Mouse (Mus musculus): Measurements from ENCODE around the gene Gars. TPM values are rescaled to one million over a fixed set of nuclear protein-coding genes. Genes with fewer than 3 reads are reported as not detected.

Gars gene
- total RNA-seq, 1 experiment from 2014 or later, result 119 TPM

DNA sequence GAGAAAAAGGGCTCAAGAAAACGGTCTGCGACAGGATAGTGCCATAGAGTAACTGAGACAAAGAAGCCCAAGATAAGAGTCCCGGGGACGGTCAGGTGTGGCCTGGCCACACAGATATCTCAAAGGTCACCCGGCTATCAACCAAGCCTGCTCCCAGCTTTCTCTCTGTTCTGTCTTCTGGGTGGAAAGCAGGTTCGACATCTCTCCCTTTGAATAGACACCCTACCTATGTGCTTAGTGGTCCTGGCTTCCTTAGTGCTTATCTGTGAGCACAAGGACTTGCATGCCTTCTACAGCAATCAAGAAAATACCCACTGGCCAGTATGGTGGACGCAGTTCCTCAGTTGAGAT lies 26.6 kb downstream of the Gars start:
- ATAC-seq (replicated peaks in 1 of 2; ENCODE audit: insufficient read depth in 1 of 2, low FRiP score in 2 of 2, low TSS enrichment in 1 of 2, low read depth in 1 of 2, poor library complexity in 2 of 2, severe bottlenecking in 2 of 2), result no peak

DNA sequence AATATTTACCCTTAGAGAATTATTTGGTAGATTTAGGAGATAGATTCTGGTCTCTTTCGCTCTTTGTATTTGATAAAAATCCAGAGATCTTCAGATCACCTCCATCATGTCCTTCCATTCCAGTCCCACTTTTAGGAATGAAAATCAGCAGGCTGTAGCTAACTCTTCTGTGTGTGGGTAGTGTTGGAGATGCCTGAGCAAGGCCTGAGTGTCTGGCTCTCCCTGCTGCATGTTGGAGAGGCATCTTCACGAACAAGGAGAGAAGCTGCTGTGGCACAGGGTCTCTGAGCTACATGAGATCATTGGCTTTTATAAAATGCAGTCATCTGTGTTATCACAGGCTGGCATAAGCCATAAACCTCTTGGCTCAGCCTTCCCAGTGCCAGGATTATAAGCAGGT lies 28.1 kb downstream of the Gars start:
- ATAC-seq (replicated peaks in 1 of 2; ENCODE audit: insufficient read depth in 1 of 2, low FRiP score in 2 of 2, low TSS enrichment in 1 of 2, low read depth in 1 of 2, poor library complexity in 2 of 2, severe bottlenecking in 2 of 2), result no peak

DNA sequence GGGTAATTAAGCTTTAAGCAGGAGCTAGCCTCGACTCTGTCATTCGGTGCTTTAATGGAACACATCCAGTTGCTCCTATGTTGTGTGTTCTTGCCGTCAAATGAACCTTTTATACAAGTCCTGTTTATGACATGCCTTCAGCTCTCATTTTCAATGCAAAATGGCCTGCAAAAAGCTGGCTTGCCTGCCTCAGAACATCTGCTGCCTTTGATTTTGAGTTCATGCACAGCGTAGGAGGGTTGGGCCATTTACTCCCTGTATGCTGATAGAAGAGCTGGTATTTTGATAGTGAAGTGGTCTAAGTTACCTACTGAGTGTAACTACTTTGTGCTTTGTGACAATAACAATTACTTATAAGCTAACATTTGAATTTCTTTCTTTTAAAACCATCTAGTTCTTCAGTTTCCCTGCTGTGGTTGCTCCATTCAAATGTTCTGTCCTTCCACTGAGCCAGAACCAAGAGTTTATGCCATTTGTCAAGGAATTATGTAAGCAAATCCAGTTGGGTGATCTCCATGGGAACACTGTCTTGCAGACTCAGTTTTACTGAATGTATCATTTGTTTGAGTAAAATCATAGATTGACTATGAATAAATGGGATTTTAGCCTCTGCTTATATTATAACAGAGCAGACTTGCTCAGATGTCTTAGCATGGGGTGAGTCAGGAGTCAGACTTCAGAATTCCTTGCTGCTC lies 38.9 kb downstream of the Gars start:
- ATAC-seq (replicated peaks in 1 of 2; ENCODE audit: insufficient read depth in 1 of 2, low FRiP score in 2 of 2, low TSS enrichment in 1 of 2, low read depth in 1 of 2, poor library complexity in 2 of 2, severe bottlenecking in 2 of 2), result no peak

DNA sequence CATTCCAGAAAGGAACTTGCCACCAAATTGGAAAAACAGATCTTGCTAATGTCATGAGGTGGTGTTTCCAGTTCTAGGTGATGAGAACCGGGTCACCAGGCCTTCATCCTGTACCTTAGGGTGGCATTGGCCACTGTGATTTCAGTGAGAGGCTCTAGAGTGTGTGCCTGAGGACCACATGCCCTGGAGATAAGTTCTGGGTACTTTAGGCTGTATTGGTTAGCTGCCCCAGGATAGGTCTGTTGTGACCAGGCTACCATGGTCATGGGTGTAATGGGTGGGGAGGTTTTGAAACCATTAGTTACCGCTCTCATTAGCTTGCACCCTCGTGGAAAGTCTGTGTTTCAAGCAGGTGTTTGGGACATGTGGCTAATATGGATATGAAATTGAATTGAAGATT lies 43.6 kb downstream of the Gars start:
- no peak for ATAC-seq (replicated peaks in 1 of 2; ENCODE audit: insufficient read depth in 1 of 2, low FRiP score in 2 of 2, low TSS enrichment in 1 of 2, low read depth in 1 of 2, poor library complexity in 2 of 2, severe bottlenecking in 2 of 2)

DNA sequence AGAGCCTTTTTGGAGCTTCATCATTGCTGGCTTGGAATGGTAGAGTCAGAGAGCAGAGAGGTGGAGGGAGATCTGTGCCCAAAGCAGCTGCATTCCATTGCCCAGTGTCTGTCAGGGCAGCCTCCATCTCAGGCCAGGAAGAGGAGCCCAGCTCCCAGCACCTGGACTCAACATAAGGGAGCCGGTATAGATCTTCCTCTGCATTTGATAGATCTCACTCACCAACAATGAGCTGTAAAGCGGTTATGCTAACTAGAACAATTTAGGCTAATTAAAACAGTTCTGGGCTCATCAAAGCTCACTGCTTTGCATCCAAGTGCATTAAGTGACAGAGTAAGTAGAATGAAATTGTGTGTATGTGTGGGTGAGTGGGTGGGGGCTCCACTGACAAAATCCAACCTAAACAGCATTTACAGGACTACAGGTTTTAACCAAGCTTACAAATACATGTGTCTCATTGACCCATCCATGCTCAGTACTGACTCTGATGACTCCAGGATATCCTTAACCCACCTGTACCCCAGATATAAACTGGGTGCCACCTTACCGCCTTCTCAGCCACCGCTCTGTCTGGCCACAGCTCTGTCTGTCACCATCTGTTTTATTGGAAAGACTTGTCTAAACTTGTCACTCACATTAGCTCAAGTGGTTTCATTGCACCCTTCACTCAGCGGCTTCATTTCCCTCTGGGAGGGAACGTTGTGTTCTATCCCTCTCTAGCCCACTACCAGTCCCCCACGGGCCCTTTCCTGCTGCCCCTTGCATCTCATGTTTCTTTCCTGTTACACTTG lies 44.6 kb downstream of the Gars start:
- ATAC-seq (replicated peaks in 1 of 2; ENCODE audit: insufficient read depth in 1 of 2, low FRiP score in 2 of 2, low TSS enrichment in 1 of 2, low read depth in 1 of 2, poor library complexity in 2 of 2, severe bottlenecking in 2 of 2), result no peak

DNA sequence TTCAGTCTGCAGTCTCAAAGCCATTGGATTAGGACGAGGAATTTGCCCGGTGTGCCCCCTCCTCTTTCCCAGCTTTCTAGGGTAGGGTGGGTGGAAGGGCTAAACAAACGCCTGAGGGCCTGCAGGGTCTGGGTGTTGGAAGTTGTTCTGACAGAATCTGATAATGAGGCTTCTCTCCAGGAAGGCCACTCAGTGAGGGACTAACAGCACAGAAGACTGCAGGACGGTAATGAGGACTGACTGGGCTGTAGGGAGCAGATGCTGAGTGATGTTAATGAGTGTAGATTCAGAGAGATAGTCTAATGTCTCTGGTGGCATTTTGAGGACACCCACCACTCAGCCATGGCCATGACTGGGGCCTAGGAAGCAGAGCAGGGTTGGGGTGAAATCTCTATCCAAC lies 49.5 kb downstream of the Gars start:
- no peak for ATAC-seq (replicated peaks in 1 of 2; ENCODE audit: insufficient read depth in 1 of 2, low FRiP score in 2 of 2, low TSS enrichment in 1 of 2, low read depth in 1 of 2, poor library complexity in 2 of 2, severe bottlenecking in 2 of 2)

DNA sequence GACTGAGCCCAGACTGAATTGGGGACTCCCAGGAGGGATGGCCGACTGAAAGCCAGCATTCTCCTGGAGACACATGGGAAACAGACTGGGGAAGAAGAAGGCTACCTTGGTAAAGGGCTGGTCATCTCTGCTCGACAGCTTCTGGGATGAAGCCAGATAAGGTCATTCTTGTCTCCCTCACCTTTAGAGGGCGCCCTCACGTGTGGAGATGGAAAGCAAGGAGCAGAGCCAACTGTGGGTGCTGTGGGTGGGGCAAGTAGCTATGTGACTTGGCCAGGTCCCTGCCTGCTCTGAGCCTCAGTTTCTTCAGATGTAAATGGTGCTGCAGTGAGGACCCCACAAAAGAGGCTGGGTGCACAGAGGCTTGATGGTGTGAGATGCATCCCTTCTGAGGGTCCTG lies 52.8 kb downstream of the Gars start:
- no peak for ATAC-seq (replicated peaks in 1 of 2; ENCODE audit: insufficient read depth in 1 of 2, low FRiP score in 2 of 2, low TSS enrichment in 1 of 2, low read depth in 1 of 2, poor library complexity in 2 of 2, severe bottlenecking in 2 of 2)

DNA sequence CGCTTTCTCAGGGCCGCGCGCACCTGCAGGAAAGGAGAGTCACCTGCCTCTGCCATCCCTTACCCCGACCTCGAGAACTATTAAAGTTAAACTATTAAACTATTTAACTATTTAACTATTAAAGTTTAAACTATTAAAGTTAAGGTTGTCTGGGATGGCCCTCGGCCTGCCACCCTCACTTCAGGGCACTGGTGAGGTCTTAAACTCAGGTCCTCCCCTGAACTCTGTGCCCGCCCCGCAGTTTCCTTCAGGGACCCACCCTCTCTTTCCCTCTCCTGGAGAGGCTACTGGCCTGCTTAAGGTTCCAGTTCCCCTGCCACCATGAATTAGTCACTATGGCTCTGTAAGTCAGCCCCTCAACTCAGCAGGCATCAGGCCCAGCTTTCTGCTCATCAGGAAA lies 53.6 kb downstream of the Gars start:
- ATAC-seq (replicated peaks in 1 of 2; ENCODE audit: insufficient read depth in 1 of 2, low FRiP score in 2 of 2, low TSS enrichment in 1 of 2, low read depth in 1 of 2, poor library complexity in 2 of 2, severe bottlenecking in 2 of 2), result no peak

DNA sequence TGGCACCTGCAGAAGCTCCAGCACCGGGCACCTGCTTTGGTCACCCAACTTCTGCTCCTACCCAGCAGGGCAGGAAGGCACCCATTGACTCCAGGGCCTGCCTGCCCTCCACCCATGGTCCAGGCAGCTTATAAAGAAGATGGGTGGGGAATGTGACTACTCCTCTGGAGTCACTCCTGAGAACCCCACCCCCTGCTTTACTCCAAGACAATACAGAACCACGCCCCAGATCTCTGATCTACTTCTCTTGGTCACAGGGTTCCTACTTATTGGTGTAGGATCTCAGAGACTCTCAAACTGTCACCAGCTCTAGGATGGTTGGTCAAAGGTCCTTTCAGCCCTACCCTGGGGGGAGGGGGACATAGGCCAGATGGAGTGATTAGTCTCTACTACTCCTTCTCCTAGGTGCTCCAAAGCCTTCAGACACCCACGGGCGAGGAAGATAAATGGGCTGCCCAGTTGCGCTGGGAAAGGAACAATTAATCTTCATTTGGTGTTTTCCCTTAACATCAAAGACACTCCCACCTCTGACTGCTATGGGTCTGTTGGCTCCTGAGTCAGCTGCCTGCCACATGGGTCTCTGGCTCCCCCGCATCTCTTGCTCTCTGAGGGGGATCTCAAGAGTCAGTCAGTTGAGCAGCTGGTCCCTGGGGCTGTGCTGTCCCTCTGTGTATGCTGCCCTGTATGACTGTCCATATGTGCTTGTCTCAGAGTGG lies 55.8 kb downstream of the Gars start:
- no peak for ATAC-seq (replicated peaks in 1 of 2; ENCODE audit: insufficient read depth in 1 of 2, low FRiP score in 2 of 2, low TSS enrichment in 1 of 2, low read depth in 1 of 2, poor library complexity in 2 of 2, severe bottlenecking in 2 of 2)

DNA sequence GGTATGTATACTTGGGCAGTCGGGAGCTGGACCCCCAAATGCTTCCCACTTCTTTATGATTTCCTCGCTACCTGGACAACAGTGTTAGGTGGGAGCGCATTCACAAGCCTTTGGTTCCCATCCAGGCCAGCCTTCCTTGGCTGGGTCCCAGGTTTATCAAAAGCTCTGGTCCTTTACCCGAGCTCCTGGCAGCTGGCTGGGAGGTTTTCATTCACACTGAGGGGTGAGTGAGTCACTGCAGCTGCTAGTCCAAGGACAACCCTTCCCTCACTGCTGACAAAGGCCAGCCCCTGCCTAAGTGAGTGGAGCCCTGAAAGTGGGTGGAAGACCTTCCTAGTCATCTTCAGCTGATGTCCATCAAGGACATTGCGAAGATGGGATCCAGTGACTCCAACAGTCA lies 60.2 kb downstream of the Gars start:
- ATAC-seq (replicated peaks in 1 of 2; ENCODE audit: insufficient read depth in 1 of 2, low FRiP score in 2 of 2, low TSS enrichment in 1 of 2, low read depth in 1 of 2, poor library complexity in 2 of 2, severe bottlenecking in 2 of 2), result no peak

DNA sequence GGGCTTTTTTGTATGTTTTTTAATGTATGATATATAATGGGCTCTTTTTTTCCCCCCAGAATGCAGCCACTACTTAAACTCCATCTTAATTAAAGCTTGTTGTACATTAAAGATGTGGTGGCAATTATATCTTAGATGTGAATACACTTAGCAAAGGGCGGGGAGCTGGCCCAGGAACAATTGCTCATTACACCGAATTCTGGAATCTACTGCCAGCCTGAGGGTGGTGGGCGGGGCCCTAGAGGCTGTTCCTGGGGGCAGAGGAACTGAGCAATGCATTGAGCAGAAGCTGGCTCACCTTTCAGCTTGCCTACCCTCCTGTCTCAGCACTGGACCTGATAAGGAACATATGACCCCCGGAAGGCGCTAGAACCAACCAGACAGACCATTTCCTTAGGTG lies 60.8 kb downstream of the Gars start:
- ATAC-seq (replicated peaks in 1 of 2; ENCODE audit: insufficient read depth in 1 of 2, low FRiP score in 2 of 2, low TSS enrichment in 1 of 2, low read depth in 1 of 2, poor library complexity in 2 of 2, severe bottlenecking in 2 of 2), result no peak

DNA sequence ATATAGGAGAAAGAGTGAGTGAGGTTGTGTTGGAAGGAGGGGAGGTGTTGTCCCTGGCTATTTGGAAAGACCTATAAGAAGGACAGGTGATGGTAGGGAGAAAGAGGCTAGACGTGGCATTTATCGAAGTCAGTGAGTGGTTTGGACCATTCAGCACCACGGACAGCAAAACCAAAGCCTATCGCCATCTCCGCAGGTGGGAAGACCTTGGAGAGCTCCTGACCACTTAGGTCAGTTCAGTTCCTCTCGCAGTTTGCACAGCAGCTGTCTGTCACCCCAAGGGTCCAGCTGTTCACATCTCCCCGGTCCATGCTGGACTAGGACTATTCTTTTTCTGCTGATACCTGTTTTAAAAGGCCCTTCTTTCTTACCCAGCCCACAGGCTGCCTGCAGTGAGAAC lies 70.6 kb downstream of the Gars start:
- ATAC-seq (replicated peaks in 1 of 2; ENCODE audit: insufficient read depth in 1 of 2, low FRiP score in 2 of 2, low TSS enrichment in 1 of 2, low read depth in 1 of 2, poor library complexity in 2 of 2, severe bottlenecking in 2 of 2), result peak in 1 of 2 experiments; percentile 83; a peak in 2 of 4 replicates

DNA sequence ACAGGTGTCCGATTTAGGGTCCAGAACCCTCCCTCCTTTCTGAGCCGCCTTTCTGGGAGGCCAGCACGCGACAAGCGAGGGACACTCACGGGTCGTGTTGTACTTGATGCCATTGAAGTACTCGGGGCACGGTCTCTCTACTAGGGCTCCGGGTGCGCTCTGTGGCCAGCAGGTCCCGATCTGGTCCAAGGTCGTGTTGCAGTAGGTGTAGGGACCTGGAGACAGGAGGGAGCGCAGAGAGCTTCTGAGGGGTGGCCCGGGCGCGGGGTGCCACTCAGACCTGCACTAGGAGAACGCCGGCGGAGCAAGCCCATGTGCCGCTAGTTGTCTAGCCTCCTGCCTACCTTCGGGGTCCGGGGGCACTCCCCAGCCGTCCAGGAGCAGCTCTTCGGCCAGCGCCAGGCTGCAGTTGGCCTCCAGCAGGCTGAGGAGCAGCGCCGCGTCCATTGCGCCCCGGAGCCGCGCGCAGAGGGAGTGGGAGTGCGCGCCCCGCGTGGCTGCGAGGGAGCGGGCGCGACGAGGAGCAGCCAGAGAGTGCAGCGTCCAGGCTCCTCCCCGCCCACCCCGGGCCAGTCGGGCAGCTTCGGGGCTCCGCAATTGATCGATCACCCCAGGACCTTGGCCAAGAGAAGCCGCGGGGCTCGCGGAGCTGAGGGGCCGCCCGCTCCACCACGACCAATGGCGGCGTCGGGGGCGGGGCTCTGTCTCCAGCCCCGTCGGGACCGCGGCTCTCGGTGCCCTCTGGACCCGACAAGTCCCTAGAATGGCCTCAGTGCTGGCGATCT lies 79.7 kb downstream of the Gars start:
- ATAC-seq (replicated peaks in 1 of 2; ENCODE audit: insufficient read depth in 1 of 2, low FRiP score in 2 of 2, low TSS enrichment in 1 of 2, low read depth in 1 of 2, poor library complexity in 2 of 2, severe bottlenecking in 2 of 2), result no peak

DNA sequence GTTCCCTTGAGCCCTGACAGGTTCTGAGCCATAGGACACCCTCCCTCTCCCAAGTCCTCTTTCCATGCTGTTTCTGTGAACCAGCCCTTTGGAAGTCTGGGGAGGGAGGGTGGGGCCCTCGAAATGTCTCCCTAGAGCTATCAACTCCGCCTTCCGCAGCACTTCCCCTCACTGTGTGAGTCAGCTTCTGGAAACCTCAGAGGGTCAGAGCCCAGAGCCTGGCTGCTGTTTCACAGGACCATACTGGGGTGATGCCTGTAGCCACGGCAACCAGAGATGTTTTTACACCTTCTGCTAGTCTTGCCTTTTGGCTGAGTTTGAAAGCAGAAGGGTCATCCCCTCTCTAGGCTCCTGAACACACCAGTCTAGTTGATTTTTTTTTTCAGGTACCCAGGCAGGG lies 85.2 kb downstream of the Gars start:
- peak; percentile 42 to 50; a peak in 2 of 4 replicates for ATAC-seq (replicated peaks in 1 of 2; ENCODE audit: insufficient read depth in 1 of 2, low FRiP score in 2 of 2, low TSS enrichment in 1 of 2, low read depth in 1 of 2, poor library complexity in 2 of 2, severe bottlenecking in 2 of 2)

DNA sequence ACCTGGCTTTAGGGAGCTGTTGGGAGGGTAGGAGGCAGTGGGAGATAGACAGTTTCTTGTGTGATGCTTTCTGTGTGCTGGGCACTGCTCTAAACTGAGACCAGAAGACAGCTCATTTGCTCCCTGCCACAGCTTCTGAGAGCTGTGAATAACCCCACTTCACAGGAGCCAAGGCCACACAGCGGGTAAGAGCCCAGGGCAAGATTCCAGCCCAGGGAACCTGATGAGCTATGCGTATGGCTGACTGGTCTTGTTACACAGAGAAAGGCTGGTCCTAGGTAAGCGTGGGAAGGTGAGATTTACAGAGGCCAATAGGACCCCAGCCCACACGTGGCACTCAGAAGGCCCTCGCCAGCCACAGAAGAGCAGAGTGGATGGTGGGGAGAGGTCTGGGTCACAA lies 88.8 kb downstream of the Gars start:
- ATAC-seq (replicated peaks in 1 of 2; ENCODE audit: insufficient read depth in 1 of 2, low FRiP score in 2 of 2, low TSS enrichment in 1 of 2, low read depth in 1 of 2, poor library complexity in 2 of 2, severe bottlenecking in 2 of 2), result no peak

DNA sequence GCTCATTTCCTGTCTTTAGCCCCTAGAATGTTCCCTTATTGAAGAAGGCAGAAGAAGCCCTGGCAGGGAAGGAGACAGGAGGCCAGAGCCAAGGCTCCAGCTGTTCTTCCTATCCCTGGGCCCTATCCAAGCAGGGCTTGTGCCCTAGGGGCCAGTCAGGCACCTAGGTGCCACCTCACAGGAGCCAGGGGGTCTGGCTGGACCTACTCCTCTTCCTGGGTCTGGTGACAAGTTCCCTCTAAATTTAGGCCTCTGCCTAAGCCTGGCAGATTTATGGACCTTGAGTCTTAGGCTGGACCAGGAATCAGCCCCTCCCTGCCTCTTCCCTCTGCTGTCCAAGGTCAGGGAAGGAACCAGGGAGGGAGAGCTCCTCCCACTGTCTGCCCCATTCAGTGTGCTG lies 90.6 kb downstream of the Gars start:
- ATAC-seq (replicated peaks in 1 of 2; ENCODE audit: insufficient read depth in 1 of 2, low FRiP score in 2 of 2, low TSS enrichment in 1 of 2, low read depth in 1 of 2, poor library complexity in 2 of 2, severe bottlenecking in 2 of 2), result no peak
